30 mouse cellular contexts compared by ENCODE assay signal in the genomic region with DNA sequence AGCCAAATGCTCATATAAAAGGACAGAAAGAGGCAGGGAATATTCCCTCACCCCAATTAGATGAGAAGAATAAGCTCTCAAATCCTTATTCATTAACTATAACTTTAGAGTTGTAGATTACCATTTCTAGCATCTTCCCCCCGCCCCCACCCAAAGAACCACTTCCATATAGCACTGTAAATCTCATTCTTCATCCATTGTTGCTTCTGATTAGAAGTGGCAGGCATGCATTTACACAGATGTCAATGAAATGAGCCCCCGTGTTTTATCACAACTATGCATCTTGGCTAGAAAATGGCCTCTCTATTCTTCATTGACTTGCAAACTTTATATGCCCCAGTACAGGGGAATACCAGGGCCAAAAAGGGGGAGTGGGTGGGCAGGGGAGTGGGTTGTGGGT.
"Had no signal": no experiment of that assay in that cellular context is flagged by ENCODE, and none has a peak within 500 bp of the region (broad histone marks: within the 10 kb centered on the region; RNA-seq: fewer than 3 reads in every experiment).

No protein-coding gene starts in this region.

- H3K27ac ChIP-seq: left cerebral cortex, adult 2 months; limb, embryonic 10.5 days; limb, embryonic 12.5 days; limb, embryonic 13.5 days; limb, embryonic 15.5 days; liver, embryonic 12.5 days; liver, embryonic 13.5 days; liver, embryonic 14.5 days; liver, embryonic 15.5 days; lung, embryonic 15.5 days; macrophage; midbrain, embryonic 12.5 days; midbrain, embryonic 13.5 days; midbrain, embryonic 15.5 days had no signal

- DNase-seq: left cerebral cortex, postnatal 4 days; liver; liver, embryonic 13.5 days; liver, postnatal 0 days; lung, adult 18-20 months; lung, adult 2 months; lung, embryonic 14.5 days; lung, postnatal 10 days; lung, postnatal 14 days; lung, postnatal 36 days; lung, postnatal 4 days had no signal

- H3K4me1 ChIP-seq: limb, embryonic 10.5 days; limb, embryonic 12.5 days; limb, embryonic 13.5 days; limb, embryonic 15.5 days; liver, embryonic 12.5 days; liver, embryonic 13.5 days; liver, embryonic 15.5 days; lung, embryonic 15.5 days; megakaryocyte, embryonic 14.5 days; midbrain, embryonic 12.5 days; midbrain, embryonic 15.5 days had no signal

- H3K9me3 ChIP-seq: limb, embryonic 10.5 days; limb, embryonic 12.5 days; limb, embryonic 13.5 days; limb, embryonic 15.5 days; liver, embryonic 12.5 days; liver, embryonic 13.5 days; liver, embryonic 15.5 days; lung, embryonic 15.5 days; megakaryocyte, embryonic 14.5 days; midbrain, embryonic 12.5 days; midbrain, embryonic 13.5 days; midbrain, embryonic 15.5 days had no signal

- H3K36me3 ChIP-seq: limb, embryonic 10.5 days; limb, embryonic 12.5 days; limb, embryonic 13.5 days; limb, embryonic 15.5 days; liver, embryonic 12.5 days; liver, embryonic 13.5 days; liver, embryonic 15.5 days; lung, embryonic 15.5 days; midbrain, embryonic 12.5 days; midbrain, embryonic 13.5 days; midbrain, embryonic 15.5 days had no signal

- H3K4me2 ChIP-seq: limb, embryonic 12.5 days; limb, embryonic 13.5 days; limb, embryonic 15.5 days; liver, embryonic 11.5 days; liver, embryonic 12.5 days; liver, embryonic 13.5 days; liver, embryonic 15.5 days; lung, embryonic 14.5 days; lung, embryonic 15.5 days; midbrain, embryonic 11.5 days; midbrain, embryonic 12.5 days; midbrain, embryonic 13.5 days; midbrain, embryonic 15.5 days had no signal

- ATAC-seq: liver, embryonic 12.5 days; liver, postnatal 0 days; lung, postnatal 0 days; midbrain, embryonic 13.5 days; midbrain, embryonic 15.5 days; midbrain, embryonic 16.5 days had no signal

- H3K27me3 ChIP-seq: limb, embryonic 12.5 days; limb, embryonic 13.5 days; limb, embryonic 15.5 days; liver, embryonic 12.5 days; liver, embryonic 13.5 days; liver, embryonic 15.5 days; lung, embryonic 15.5 days; megakaryocyte, embryonic 14.5 days; midbrain, embryonic 12.5 days; midbrain, embryonic 13.5 days; midbrain, embryonic 15.5 days had no signal

- H3K9ac ChIP-seq: limb, embryonic 12.5 days; limb, embryonic 13.5 days; limb, embryonic 15.5 days; liver, embryonic 12.5 days; liver, embryonic 13.5 days; liver, embryonic 14.5 days; liver, embryonic 15.5 days; liver, postnatal 0 days; lung, embryonic 14.5 days; lung, embryonic 15.5 days; midbrain, embryonic 12.5 days; midbrain, embryonic 13.5 days; midbrain, embryonic 15.5 days had no signal

- H3K4me3 ChIP-seq: left cerebral cortex, adult 2 months; limb, embryonic 10.5 days; limb, embryonic 12.5 days; limb, embryonic 13.5 days; limb, embryonic 15.5 days; liver, embryonic 12.5 days; liver, embryonic 13.5 days; liver, embryonic 15.5 days; lung, embryonic 15.5 days; megakaryocyte, embryonic 14.5 days; midbrain, embryonic 12.5 days; midbrain, embryonic 13.5 days; midbrain, embryonic 15.5 days; myocyte had no signal
